11 mouse cellular contexts compared by ENCODE assay signal in the genomic region with DNA sequence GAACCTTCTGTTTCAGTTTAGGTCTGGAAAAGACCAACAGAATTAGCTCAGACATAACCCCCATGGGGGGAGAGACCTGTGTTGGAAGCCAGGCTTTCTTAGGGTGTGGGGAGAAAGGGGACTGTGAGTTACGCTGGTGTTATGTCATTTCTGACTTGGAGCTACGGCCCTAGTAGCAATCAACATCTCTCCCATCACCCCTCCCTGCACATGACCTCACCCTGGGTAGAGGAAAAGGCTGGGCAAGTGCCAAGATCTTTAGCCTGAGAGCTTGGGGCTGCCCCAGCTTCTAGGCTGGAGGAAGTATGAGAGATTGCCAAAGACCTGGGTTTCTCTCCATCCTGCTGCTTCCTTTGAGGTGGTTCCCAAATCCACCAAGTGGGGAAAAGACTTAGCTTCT. TPM values are rescaled to one million over a fixed set of nuclear protein-coding genes. Genes with fewer than 3 reads are reported as not detected.
DNase-seq lines count a peak whose midpoint lies in the region; ATAC-seq and TF ChIP-seq lines count a peak whose summit lies in the region.
"Had no signal": no experiment of that assay in that cellular context is flagged by ENCODE, and none has a peak within 500 bp of the region (broad histone marks: within the 10 kb centered on the region; RNA-seq: fewer than 3 reads in every experiment).

No protein-coding gene starts in this region.

- DNase-seq in spleen, postnatal 36 days (ENCODE audit: low spot score in 2 of 2): peak; percentile 15 to 26
- no peak for DNase-seq in spleen, adult 12 weeks (ENCODE audit: low spot score)
- DNase-seq in cerebellum, postnatal 14 days: peak; percentile 41 to 66
- no peak for DNase-seq in midbrain, postnatal 0 days (ENCODE audit: low spot score)
- DNase-seq in ovary, postnatal 10 days (ENCODE audit: low spot score): no peak
- DNase-seq in hindbrain, embryonic 11.5 days (ENCODE audit: low spot score): no peak
- no peak for DNase-seq in thymus, postnatal 14 days
- DNase-seq: kidney, adult 8-10 months; thymus, postnatal 4 days had no signal

- H3K9me3 ChIP-seq in midbrain, postnatal 0 days (ENCODE audit: low read length): no peaks in the 10 kb centered on the region
- no peaks in the 10 kb centered on the region for H3K9me3 ChIP-seq in hindbrain, embryonic 11.5 days (ENCODE audit: control insufficient read depth, low read length)
- H3K9me3 ChIP-seq: liver, embryonic 12.5 days had no signal

- peak; percentile 68 to 76; a peak in 3 of 4 replicates for ATAC-seq in hematopoietic stem cell, adult 5-6 weeks (replicated peaks in 1 of 2; ENCODE audit: insufficient read depth in 1 of 2, low FRiP score in 2 of 2, low TSS enrichment in 1 of 2, low read depth in 1 of 2, poor library complexity in 2 of 2, severe bottlenecking in 2 of 2)
- no peak for ATAC-seq in midbrain, postnatal 0 days (ENCODE audit: low FRiP score)
- no peak for ATAC-seq in hindbrain, embryonic 11.5 days (ENCODE audit: low FRiP score)
- ATAC-seq: liver, embryonic 12.5 days had no signal

- H3K4me2 ChIP-seq in midbrain, postnatal 0 days (ENCODE audit: low read depth, low read length, poor library complexity, severe bottlenecking): no peak overlapping the region
- H3K4me2 ChIP-seq in hindbrain, embryonic 11.5 days (replicated peaks; ENCODE audit: low read depth, low read length): no peak overlapping the region
- H3K4me2 ChIP-seq: liver, embryonic 12.5 days had no signal

- WGBS in midbrain, postnatal 0 days: 70% methylated on average over 2 of the region's 2 CpGs
- 88% methylated on average over 2 of the region's 2 CpGs for WGBS in hindbrain, embryonic 11.5 days

- no peaks in the 10 kb centered on the region for H3K4me1 ChIP-seq in midbrain, postnatal 0 days (ENCODE audit: insufficient read depth, low read length)
- H3K4me1 ChIP-seq in hindbrain, embryonic 11.5 days (replicated peaks; ENCODE audit: control insufficient read depth, insufficient read depth, low read length): no peaks in the 10 kb centered on the region
- H3K4me1 ChIP-seq: liver, embryonic 12.5 days had no signal

- no peak overlapping the region for H3K27ac ChIP-seq in midbrain, postnatal 0 days (ENCODE audit: low read depth, low read length)
- no peak overlapping the region for H3K27ac ChIP-seq in hindbrain, embryonic 11.5 days (ENCODE audit: low read depth, low read length)
- H3K27ac ChIP-seq: liver, embryonic 12.5 days had no signal

- TF ChIP-seq CTCF in midbrain, postnatal 0 days (IDR thresholded peaks at IDR 0.05): no peak

- H3K36me3 ChIP-seq in midbrain, postnatal 0 days (ENCODE audit: insufficient read depth, low read length): no peaks in the 10 kb centered on the region
- no peaks in the 10 kb centered on the region for H3K36me3 ChIP-seq in hindbrain, embryonic 11.5 days (ENCODE audit: control insufficient read depth, insufficient read depth, low read length)
- H3K36me3 ChIP-seq: liver, embryonic 12.5 days had no signal

- H3K4me3 ChIP-seq in midbrain, postnatal 0 days (ENCODE audit: low read depth, low read length): no peak overlapping the region
- H3K4me3 ChIP-seq in hindbrain, embryonic 11.5 days (ENCODE audit: low read depth, low read length): no peak overlapping the region
- H3K4me3 ChIP-seq: liver, embryonic 12.5 days had no signal

- no peaks in the 10 kb centered on the region for H3K27me3 ChIP-seq in midbrain, postnatal 0 days (ENCODE audit: insufficient read depth, low read length)
- H3K27me3 ChIP-seq in hindbrain, embryonic 11.5 days (ENCODE audit: control insufficient read depth, insufficient read depth, low read length): no peaks in the 10 kb centered on the region

- H3K9ac ChIP-seq in midbrain, postnatal 0 days (replicated peaks; ENCODE audit: low read length, poor library complexity, severe bottlenecking): no peak overlapping the region
- no peak overlapping the region for H3K9ac ChIP-seq in hindbrain, embryonic 11.5 days (ENCODE audit: low read depth, low read length)
- H3K9ac ChIP-seq: liver, embryonic 12.5 days had no signal

RNA-seq across cellular contexts. Expression of a gene that starts 12.5 kb away (rescaled TPM):
- total RNA-seq in hematopoietic stem cell, adult 5-6 weeks (2017): not detected in 2 replicates
- not detected in 2 replicates for total RNA-seq in midbrain, postnatal 0 days (2014; rRNA removed)
- polyA plus RNA-seq in midbrain, postnatal 0 days (2015; fragmentation: Nextera tagmentation; extraction: Ambion mirVana): not detected in 2 replicates
- not detected in 2 replicates for polyA plus RNA-seq in hindbrain, embryonic 11.5 days (2014; fragmentation: Nextera tagmentation; extraction: Ambion mirVana)
- polyA plus RNA-seq: liver, embryonic 12.5 days had no signal

RNA-seq across cellular contexts. Expression of a gene that starts 30.1 kb away (rescaled TPM):
- total RNA-seq in hematopoietic stem cell, adult 5-6 weeks (2017): not detected in 2 replicates
- not detected in 2 replicates for total RNA-seq in midbrain, postnatal 0 days (2014; rRNA removed)
- not detected in 2 replicates for polyA plus RNA-seq in midbrain, postnatal 0 days (2015; fragmentation: Nextera tagmentation; extraction: Ambion mirVana)
- polyA plus RNA-seq in hindbrain, embryonic 11.5 days (2014; fragmentation: Nextera tagmentation; extraction: Ambion mirVana): not detected in 2 replicates
- polyA plus RNA-seq: liver, embryonic 12.5 days had no signal

Comparison
In these comparisons a context has a peak if more than half of its experiments do, and no peak if none do; other contexts are left out.
1. DNase-seq: peak in spleen, postnatal 36 days (2 of 2) and cerebellum, postnatal 14 days (2 of 2); none in spleen, adult 12 weeks (single experiment), midbrain, postnatal 0 days (single experiment), ovary, postnatal 10 days (single experiment), hindbrain, embryonic 11.5 days (single experiment) and thymus, postnatal 14 days (single experiment).
2. ATAC-seq: peak in hematopoietic stem cell, adult 5-6 weeks (2 of 2); none in midbrain, postnatal 0 days (single experiment) and hindbrain, embryonic 11.5 days (single experiment).